Mouse (Mus musculus) cerebellum, adult 2 months (tissue): ENCODE measurements around the gene Klrb1f. TPM values are rescaled to one million over a fixed set of nuclear protein-coding genes. Genes with fewer than 3 reads are reported as not detected.
"Not testable (repeated sequence)": the region's sequence is repeated elsewhere in the genome, so short reads cannot be mapped to it uniquely, and the experiment has no call there.

Experiments
- DNase-seq, 2 experiments: peaks; one replicate each; pipeline ENCODE4 v3.0.0; 2021
- H3K27ac ChIP-seq: fragments of 200-500 bp; 2 replicates; pipeline ENCODE4 v1.5.1; 2012; ENCODE audit warnings: low read length, control low read depth, inconsistent platforms; ENCODE audit not compliant: insufficient read depth
- H3K27me3 ChIP-seq: fragments of 200-500 bp; 2 replicates; pipeline ENCODE4 v1.6.1; 2012; ENCODE audit warnings: inconsistent platforms, mild to moderate bottlenecking, low read length, moderate library complexity; ENCODE audit not compliant: control insufficient read depth, insufficient read depth
- H3K4me1 ChIP-seq: fragments of 200-500 bp; 2 replicates; pipeline ENCODE4 v1.6.1; 2011; ENCODE audit warnings: low read length; ENCODE audit not compliant: control insufficient read depth, insufficient read depth
- H3K4me3 ChIP-seq: fragments of 200-500 bp; replicated peaks from 2 replicates; pipeline ENCODE3; 2011; ENCODE audit warnings: mild to moderate bottlenecking, low read depth, low read length, control low read depth; ENCODE audit not compliant: insufficient read depth
- CTCF ChIP-seq: fragments of 200-500 bp; IDR thresholded peaks from 2 replicates; pipeline ENCODE4 v1.5.1; 2011; ENCODE audit warnings: low read depth, mild to moderate bottlenecking, control low read depth, low read length, moderate library complexity, borderline replicate concordance; ENCODE audit not compliant: insufficient read depth
- POLR2A ChIP-seq: fragments of 200-500 bp; IDR thresholded peaks from 2 replicates; pipeline ENCODE4 v1.6.1; 2011; ENCODE audit warnings: low read length, control low read depth, borderline replicate concordance; ENCODE audit not compliant: insufficient read depth
- WGBS: fragments of 180-500 bp; shearing (Covaris S2); methylation state at CpG from one replicate; pipeline ENCODE4 v1.1.7; 2018; 5-methylcytosine and 5-hydroxymethylcytosine counted together
- polyA plus RNA-seq: library from polyadenylated mRNA; depleted of rRNA; stranded (reverse); fragments of >200 nt; gene quantifications from 2 replicates; pipeline ENCODE4 v1.2.3, GENCODE M21; 2012; rRNA removed

Klrb1f gene
- polyA plus RNA-seq: not detected in 2 replicates

DNA sequence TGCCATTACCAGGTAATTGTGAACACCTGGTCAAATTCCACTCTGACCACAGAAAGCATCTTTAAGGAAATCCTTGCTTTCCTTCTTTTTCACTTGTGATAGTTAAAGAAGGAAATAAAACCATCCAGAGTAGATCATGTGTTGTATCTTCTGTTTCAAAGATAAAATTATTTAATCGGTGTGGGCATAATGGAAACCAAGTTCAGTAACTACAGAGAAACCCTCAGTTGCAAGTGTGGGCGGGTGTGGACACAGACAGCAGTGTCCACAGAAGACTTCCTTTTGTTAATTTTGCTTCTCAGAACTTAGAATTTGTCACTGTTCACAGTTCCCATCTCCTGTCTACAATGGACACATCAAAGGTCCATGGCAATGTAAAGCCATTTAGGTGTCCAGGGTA, at the start of gene Klrb1f:
TSS of gene Klrb1f (plus strand) at position 301 of the 400 bp plus-strand sequence.
- WGBS: 96% methylated on average over 2 of the region's 2 CpGs
- no peak for DNase-seq
- H3K4me3 ChIP-seq: no peak within 1 kb of the TSS
- H3K27me3 ChIP-seq: no peaks in the 10 kb centered on the region
- TF ChIP-seq CTCF: no peak
- TF ChIP-seq POLR2A: no peak
- H3K4me1 ChIP-seq: no peaks in the 10 kb centered on the region
- no peak within 1 kb of the TSS for H3K27ac ChIP-seq

DNA sequence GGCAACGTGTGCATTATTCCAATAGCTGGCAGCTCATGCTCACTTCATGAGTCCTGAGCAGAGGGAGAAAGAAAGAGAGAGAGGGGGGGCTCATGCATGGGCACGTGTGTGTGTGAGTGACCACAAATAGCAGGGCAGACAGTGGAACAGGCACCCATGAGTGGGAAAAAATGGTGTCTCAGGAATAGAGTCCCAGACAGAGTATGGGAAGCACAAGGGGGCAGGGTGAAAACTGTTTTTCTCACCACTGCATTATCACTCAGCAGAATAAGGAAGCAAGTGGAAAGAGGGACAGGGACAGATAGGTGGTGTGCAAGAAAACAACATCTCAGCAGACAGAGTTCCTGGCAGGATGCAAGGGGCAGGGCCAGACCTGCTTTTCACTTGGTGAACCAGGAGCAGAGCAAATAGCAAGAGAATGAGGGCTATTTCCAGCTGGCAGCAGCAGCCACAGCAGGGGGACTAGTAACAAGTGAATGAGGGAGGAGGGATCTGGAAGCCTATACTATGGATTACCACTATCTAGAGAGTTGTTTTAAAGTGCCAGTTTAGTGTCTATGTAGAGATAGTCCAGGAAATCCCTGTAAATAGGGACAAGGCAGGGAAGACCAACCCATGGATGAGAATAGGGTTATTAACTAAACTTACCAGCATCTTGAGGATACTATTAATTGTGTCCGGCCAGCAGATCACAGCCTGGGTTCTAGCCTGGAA, 49.5 kb upstream of the Klrb1f start:
- H3K27ac ChIP-seq: no peak overlapping the region
- 56% methylated on average over 3 of the region's 3 CpGs for WGBS
- no peaks in the 10 kb centered on the region for H3K27me3 ChIP-seq
- H3K4me1 ChIP-seq: no peaks in the 10 kb centered on the region
- DNase-seq: no peak
- TF ChIP-seq POLR2A (no peak), CTCF (no peak)
- H3K4me3 ChIP-seq: no peak overlapping the region

DNA sequence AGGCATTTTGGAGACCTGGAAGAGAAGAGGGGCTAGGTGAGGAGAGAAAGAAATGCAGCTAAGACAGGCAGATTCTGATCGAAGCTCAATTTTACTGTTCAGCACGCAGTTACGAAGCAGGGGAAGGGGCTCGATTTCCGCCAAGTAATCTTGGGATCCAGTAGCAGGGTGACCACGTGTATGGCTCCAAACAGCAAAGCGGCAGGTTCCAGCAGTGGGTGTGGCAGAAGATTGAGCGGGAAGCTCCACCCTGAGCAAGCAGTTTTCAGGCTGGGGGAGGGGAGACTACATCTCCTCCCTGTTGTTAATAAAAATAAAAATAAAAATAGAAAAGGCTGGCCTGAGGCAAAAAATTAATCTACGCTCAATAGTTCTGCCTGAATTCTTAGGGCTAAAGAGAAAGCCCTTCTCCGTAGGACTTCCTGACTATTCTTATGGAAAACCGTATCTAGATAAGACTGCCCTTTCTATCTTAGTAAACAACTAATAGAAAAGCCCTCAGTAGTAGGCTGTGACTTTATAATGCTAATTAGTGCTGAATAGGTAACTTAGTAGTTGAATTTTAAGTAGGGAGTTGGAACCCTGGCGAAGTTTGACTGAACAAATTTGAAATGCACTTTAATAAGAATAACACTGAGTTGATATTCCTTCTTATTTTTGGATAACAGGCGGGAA, 48.8 kb upstream of the Klrb1f start:
- Histone ChIP-seq H3K27me3 (no peaks in the 10 kb centered on the region), H3K4me1 (no peaks in the 10 kb centered on the region), H3K4me3 (no peak overlapping the region), H3K27ac (no peak overlapping the region)
- no peak for TF ChIP-seq CTCF
- no peak for TF ChIP-seq POLR2A
- WGBS: 64% methylated on average over 13 of the region's 13 CpGs
- no peak for DNase-seq

DNA sequence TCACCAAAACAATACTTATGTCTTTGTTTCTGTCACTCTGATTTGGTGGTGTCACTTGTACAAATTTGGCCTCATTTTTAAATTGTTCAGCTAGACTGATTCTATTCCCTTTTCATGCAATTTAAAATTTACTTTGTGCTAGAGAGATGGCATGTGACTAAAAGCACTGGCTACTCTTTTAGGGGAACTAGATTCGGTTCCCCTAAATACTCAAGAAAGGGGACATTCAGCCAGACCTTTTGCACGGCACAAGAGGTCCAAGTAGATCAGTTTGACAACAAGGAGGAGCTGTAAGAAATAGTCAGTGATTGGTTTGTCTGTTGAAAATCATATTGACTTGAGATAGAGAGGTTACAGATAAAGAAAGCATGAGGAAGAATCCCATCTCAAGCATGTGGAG, 44.3 kb upstream of the Klrb1f start:
- Histone ChIP-seq H3K4me1 (no peaks in the 10 kb centered on the region), H3K27me3 (no peaks in the 10 kb centered on the region), H3K4me3 (no peak overlapping the region), H3K27ac (no peak overlapping the region)
- DNase-seq: no peak
- WGBS: 91% methylated on average over 2 of the region's 2 CpGs
- no peak for TF ChIP-seq CTCF
- no peak for TF ChIP-seq POLR2A

DNA sequence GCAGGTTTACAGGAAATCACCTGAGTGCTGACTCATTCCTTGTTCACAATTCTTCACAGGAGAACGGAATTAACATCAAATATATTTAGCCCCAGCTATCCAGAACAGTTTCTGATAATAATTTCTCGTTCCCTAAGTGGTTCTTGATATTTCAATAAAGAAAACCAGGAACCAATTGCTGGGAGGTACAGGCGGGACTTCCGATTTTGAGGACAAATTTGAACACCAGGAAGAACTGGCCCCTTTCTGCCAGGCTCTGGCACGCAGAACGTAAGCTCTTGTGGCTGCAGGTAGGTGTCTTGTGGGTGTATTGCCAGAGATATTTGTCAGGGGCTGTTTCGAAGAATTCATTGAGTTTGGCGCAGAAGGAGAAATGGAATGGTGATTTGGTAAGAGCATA, 37.1 kb upstream of the Klrb1f start:
- WGBS: 80% methylated on average over 8 of the region's 8 CpGs
- no peak for TF ChIP-seq POLR2A
- no peak for TF ChIP-seq CTCF
- H3K4me3 ChIP-seq: no peak overlapping the region
- H3K27me3 ChIP-seq: no peaks in the 10 kb centered on the region
- no peak for DNase-seq
- no peak overlapping the region for H3K27ac ChIP-seq
- H3K4me1 ChIP-seq: no peaks in the 10 kb centered on the region

DNA sequence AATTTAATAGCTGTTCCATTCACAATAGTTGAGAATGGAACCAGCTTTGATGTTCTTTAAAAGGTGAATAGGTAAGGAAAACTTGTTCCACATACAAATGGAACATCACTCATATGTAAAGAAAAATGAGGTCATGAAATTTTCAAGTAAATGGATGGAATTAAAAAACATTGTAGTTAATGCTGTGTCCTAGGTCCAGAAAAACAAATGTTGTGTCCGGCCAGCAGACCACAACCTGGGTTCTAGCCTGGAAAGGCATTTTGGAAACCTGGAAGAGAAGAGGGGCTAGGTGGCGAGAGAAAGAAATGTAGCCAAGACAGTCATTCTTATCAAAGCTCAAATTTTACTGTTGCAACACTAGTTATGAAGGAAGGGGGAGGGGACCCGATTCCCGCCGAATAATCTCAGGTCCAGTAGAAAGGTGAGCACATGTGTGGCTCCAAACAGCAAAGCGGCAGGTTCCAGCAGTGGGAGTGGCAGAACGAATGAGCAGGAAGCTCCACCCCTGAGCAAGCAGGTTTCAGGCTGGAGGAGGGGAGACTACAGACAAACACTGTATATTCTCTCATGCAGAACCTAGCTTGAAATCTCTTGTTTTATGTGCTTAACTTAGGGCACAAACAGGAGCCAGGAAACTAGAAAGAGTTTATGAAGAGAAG, 35.7 kb upstream of the Klrb1f start:
- WGBS: 87% methylated on average over 7 of the region's 7 CpGs
- DNase-seq: not testable (repeated sequence)

DNA sequence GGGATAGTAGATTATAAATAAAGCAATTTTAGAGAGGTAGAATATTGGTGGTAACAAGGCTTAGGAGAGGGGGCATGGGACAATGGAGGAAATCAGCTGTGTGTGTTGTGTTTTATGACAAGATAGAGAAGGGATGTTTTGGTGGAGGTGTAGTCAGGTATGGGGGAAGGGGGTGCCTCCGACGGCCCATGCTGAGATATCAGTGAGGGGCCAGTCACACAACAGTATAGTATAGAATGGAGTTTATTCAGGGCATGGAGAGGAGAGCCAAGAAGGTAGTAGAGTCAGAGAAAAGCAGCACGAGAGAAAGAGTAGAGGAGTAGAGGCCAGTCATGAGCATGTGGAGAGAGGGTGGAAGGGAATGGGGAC, 35.2 kb upstream of the Klrb1f start:
- DNase-seq: no peak
- TF ChIP-seq CTCF: no peak
- TF ChIP-seq POLR2A: no peak
- 80% methylated on average over 3 of the region's 3 CpGs for WGBS

More for the DNA sequence above, 35.7 kb upstream of the Klrb1f start:
- H3K4me3 ChIP-seq, H3K4me1 ChIP-seq, H3K27me3 ChIP-seq, H3K27ac ChIP-seq: not testable (repeated sequence)

DNA sequence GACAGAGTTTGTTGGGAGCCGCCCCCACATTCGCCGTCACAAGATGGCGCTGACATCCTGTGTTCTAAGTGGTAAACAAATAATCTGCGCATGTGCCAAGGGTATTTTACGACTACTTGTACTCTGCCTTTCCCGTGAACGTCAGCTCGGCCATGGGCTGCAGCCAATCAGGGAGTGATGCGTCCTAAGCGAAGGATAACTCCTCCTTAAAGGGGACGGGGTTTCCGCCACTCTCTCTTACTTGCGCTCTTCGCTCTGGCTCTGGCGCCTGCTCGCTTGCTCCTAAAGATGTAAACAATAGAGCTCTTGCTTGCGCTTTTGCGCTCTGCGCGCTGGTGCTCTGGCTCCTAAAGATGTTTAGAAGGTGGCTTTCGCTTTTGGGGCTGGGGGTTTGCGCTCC, 33.7 kb upstream of the Klrb1f start:
- not testable (repeated sequence) for H3K27ac ChIP-seq, H3K4me1 ChIP-seq, DNase-seq, H3K27me3 ChIP-seq, H3K4me3 ChIP-seq
- WGBS: 97% methylated on average over 17 of the region's 23 CpGs

More for the DNA sequence above, 35.2 kb upstream of the Klrb1f start:
- Histone ChIP-seq H3K4me3 (no peak overlapping the region), H3K4me1 (no peaks in the 10 kb centered on the region), H3K27ac (no peak overlapping the region), H3K27me3 (no peaks in the 10 kb centered on the region)
